Mouse (Mus musculus): ENCODE results near the gene BC004004.
"Not testable (repeated sequence)": the region's sequence is repeated elsewhere in the genome, so short reads cannot be mapped to it uniquely, and the experiment has no call there.

BC004004 gene

GRCm38 (mm10) chr17:29346496-29347125, 78.0 kb downstream of the BC004004 start:
- DNase-seq (ENCODE audit: low spot score in 2 of 2) = no peak

- no peak for DNase-seq (ENCODE audit: low spot score in 2 of 2)
Measured at GRCm38 (mm10) chr17:29347126-29347644, 78.6 kb downstream of the BC004004 start.

DNA sequence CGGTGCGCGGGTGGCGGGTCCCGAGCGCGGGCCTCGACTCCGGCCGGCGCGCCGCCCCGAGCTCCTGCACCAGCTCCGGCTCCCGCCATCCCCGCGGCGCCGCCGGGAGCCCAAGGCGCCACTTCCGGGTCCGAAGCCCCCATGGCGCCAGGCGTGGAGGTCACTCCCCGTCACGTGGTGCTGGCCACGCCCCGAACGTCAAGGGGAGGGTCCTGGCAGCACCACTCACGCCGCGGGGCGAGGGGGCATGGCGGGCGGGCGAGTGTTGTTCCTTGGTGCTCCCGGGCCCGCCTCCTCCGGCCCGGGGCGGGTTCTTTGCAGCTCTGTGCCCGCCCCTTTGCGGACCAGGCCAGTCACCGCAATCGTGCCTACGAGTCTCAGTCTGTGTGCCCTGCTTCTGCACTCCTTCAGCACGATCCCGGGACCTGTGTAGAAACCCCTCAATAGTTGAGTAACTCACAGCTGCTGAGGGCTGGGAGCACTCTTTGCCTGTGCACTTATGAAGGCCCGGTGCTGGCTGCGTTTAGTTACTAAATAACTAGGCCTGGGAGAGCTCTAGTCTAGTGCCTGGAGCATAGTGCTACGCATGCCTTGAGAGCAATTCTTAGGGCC, 79.2 kb downstream of the BC004004 start, which contains the start of gene Mtch1:
Mtch1 (minus strand) TSS at position 290 of the 612 bp plus-strand sequence.
- peak; percentile 99 for DNase-seq (ENCODE audit: low spot score in 2 of 2)

DNA sequence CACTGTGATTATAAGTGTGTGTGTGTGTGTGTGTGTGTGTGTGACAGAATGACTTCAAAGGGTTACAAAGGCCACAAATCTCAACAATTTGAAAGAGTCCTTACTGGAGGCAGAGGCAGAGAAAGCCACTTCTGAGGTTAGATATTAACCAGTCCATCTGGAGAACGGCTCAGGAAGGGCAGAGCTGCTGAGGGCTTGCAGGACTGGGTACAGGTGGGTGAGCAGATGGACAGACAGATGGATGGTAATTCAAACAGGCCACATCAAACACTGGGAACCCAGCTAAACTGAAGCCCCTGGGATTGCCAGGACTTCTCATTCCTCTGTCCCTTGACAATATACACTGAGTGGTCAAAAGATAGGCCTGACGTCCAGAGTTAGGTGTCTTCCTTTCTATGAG, 80.4 kb downstream of the BC004004 start:
- DNase-seq (ENCODE audit: low spot score in 2 of 2) = no peak

- not testable (repeated sequence) for DNase-seq (ENCODE audit: low spot score in 2 of 2)
Measured at GRCm38 (mm10) chr17:29351056-29351455, 82.5 kb downstream of the BC004004 start.

GRCm38 (mm10) chr17:29355461-29355840, 86.9 kb downstream of the BC004004 start:
- no peak for DNase-seq (ENCODE audit: low spot score in 2 of 2)

DNA sequence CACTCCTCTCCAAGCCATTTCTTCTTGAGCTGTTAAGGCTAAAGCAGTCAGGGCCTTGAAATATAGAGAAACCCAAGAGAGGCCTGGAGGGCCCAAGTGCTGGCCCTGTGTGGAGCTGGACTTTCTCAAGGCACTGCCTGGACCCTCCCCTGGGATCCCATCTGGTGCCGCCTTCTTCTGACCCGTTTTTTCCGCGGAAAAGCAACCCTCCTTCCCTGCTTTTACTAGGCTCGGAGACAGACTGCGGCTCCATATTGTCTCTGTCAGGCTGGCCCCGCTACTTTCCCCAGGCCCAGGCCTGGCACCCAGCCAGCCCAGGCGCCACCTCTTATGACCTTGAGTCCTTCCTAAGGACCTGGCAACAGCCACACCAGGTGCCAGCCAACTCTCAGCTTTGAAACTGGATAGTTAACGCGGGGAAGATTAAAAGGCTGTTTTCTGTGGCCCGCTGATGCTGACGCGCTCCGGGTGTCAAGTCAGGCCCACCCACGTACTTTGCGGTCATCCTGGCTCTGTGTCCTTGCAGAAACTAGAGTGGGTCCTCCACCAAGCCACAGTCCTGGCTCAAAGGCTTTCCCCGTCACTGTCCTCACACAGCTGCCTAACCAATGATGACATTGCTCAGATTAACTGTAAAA, 87.4 kb downstream of the BC004004 start:
- DNase-seq (ENCODE audit: low spot score in 2 of 2) = no peak

GRCm38 (mm10) chr17:29356479-29356856, 87.9 kb downstream of the BC004004 start:
- DNase-seq (ENCODE audit: low spot score in 2 of 2) = no peak

DNA sequence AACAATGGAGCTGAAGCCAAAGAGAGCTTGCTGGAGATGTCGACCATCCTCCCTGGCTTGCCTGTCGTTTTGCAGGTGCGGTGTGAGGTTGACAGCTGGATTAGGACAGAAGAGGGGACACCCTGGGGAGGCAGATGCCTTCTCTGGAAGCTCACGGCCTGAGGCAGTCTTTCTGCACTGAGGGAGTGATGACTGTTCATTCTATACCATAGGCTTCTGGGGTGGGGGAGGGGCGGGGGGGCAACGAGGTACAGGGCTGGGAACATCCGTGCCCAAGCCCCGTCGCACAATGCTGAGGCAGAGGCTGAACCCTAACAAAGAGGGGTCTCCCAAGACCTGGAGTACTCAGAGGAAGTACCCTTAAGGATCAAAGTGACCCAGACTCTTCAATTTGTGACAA, 88.3 kb downstream of the BC004004 start:
- no peak for DNase-seq (ENCODE audit: low spot score in 2 of 2)

DNA sequence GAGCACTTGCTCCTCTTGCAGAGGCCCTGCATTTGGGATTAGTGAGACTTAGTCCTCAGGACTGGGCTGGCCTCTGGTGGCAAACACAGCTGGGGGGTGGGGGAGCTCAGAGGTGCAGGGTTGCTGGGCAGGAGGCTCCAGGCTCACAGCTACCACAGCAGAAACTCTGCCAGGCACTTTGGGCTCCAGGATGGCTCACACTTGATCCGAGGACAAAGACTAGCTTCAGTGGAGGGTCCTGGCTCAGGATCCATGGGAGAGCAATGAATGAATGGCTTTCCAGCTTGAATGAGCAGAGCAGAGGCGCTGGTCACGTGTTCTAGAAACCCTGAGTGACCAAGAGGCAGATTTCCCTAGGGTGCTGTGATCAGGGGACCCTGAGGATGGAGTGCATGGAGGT, 90.3 kb downstream of the BC004004 start:
- no peak for DNase-seq (ENCODE audit: low spot score in 2 of 2)

GRCm38 (mm10) chr17:29360761-29361221, 92.2 kb downstream of the BC004004 start, which contains the start of gene Fgd2:
Gene Fgd2 (plus strand): TSS chr17:29360914.
- peak in 1 of 2 experiments; percentile 39 for DNase-seq (ENCODE audit: low spot score in 2 of 2)

- DNase-seq (ENCODE audit: low spot score in 2 of 2) = peak in 1 of 2 experiments; percentile 65
Measured at GRCm38 (mm10) chr17:29361982-29362691, 93.5 kb downstream of the BC004004 start.

DNA sequence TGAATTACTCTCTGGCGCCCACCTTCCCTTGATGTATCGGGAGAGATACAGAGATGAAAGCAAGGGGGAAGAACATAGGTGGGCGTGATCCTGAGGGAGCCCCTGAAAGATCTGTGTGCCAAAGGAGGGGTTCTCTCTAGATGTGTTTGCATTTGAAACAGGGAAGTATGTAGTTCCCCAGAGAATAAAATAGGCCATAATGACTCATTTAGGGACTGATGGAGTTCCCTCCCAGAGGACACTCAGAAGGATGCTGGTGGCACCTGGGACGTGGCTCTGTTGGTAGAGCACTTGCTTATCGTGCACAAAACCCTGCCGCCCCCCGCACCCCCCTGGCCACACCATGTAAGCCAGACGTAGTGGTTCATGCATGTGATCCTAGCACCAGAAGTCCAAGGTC, 94.5 kb downstream of the BC004004 start:
- no peak for DNase-seq (ENCODE audit: low spot score in 2 of 2)

Data from natural killer cell, adult 2 months (primary cell).